Mouse (Mus musculus): ENCODE data around the gene Gm21394.
"Not testable (repeated sequence)": the region's sequence is repeated elsewhere in the genome, so short reads cannot be mapped to it uniquely, and the experiment has no call there.

The Gm21394 gene

GRCm38 (mm10) chrY:84564807-84565206 lies at the start of gene Gm21394:
Gm21394 (minus strand) TSS chrY:84564907.
- not testable (repeated sequence) for DNase-seq (ENCODE audit: low read depth)
